Mouse (Mus musculus) erythroblast, adult 5-6 weeks (primary cell): ENCODE results near the gene Mtss1l. TPM values are rescaled to one million over a fixed set of nuclear protein-coding genes. Genes with fewer than 3 reads are reported as not detected.
"Not testable (repeated sequence)": the region's sequence is repeated elsewhere in the genome, so short reads cannot be mapped to it uniquely, and the experiment has no call there.

Experiments used
- ATAC-seq: replicated peaks from 2 replicates; pipeline ENCODE4 v1.8.0; 2016; ENCODE audit warnings: moderate number of reproducible peaks, mild to moderate bottlenecking, moderate TSS enrichment, inconsistent platforms; ENCODE audit not compliant: poor library complexity, low FRiP score, severe bottlenecking
- total RNA-seq, 2 experiments: library from RNA; stranded (forward) in 1 of 2; stranded (reverse) in 1 of 2; fragments of 150-400 nt in 1 of 2; fragments of 200-764, 138-1000 nt in 1 of 2; gene quantifications; 2 replicates each; pipeline versions ENCODE4 v1.2.3 to v1.2.4; 2015 to 2017; ENCODE audit warnings: low replicate concordance in 2 of 2

Gene Mtss1l
- total RNA-seq, 2 experiments from 2014 or later: 0.26 TPM; not detected in 1

- ATAC-seq: no peak
These were observed 51.2 kb downstream of the Mtss1l start for GRCm38 (mm10) chr8:110772452-110772851.

DNA sequence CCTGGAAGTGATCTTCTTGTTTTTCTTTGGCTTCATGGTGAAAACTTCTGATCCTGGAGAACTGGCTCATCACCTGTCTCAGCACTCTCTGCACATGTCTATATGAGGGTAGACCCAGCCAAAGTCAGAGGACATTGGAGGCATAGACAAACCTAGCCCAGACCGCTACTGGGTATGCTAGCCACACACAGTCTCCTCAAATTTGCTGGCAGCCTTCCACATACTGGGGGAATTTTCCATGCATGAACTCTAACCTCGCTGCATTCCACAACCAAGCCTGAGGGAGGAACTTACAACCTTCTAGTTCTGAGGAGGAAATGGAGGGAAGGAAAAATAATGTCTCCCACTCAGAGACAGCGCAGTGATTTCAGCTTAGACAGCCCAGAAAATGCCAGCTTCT, 52.8 kb downstream of the Mtss1l start:
- ATAC-seq: no peak

GRCm38 (mm10) chr8:110774725-110775124, 53.4 kb downstream of the Mtss1l start:
- ATAC-seq: no peak

- ATAC-seq: no peak
These were observed 54.0 kb downstream of the Mtss1l start for GRCm38 (mm10) chr8:110775316-110775715.

- no peak for ATAC-seq
These were observed 54.4 kb downstream of the Mtss1l start for GRCm38 (mm10) chr8:110775721-110776120.

DNA sequence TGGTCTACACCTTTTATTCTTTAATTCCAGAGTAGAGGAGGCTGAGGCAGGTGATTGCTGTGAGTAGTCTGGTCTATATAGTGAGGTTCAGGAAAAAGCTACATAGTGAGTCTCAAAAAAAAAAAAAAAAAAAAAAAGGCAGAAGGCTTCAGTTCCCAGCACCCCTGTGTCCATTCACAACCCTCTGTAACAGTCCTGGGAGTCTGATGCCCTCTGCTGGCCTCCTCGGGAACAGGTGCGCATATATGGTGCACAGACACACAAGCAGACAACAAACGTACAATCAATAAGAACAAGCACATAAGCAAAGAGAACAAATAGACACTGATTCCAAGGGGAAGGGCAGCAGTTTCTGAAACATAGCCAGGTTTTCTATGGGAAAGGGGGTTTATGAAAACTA, 55.1 kb downstream of the Mtss1l start:
- ATAC-seq: no peak

- ATAC-seq: no peak
These were observed 58.8 kb downstream of the Mtss1l start for GRCm38 (mm10) chr8:110779924-110780718.

GRCm38 (mm10) chr8:110785366-110785765, 64.1 kb downstream of the Mtss1l start:
- no peak for ATAC-seq

- not testable (repeated sequence) for ATAC-seq
These were observed 65.2 kb downstream of the Mtss1l start for GRCm38 (mm10) chr8:110786501-110786900.

DNA sequence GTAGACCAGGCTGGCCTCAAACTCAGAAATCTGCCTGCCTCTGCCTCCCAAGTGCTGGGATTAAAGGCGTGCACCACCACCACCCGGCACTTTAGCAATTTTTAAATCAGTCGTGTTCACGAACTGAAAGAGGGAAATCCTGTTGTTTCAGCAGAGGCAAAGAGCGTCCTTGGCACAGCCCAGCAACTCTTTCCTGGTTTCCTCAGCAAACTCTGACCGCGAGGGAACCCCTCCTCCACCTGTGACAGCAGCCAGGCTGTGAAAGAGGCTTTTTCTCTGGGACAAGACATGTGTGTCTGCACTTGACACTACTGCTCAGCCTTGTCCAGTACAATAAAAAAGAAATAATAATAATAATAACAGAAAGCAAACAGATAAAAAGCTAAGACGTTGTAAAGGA, 65.7 kb downstream of the Mtss1l start:
- ATAC-seq: no peak

- no peak for ATAC-seq
These were observed 66.2 kb downstream of the Mtss1l start for GRCm38 (mm10) chr8:110787411-110787954.

DNA sequence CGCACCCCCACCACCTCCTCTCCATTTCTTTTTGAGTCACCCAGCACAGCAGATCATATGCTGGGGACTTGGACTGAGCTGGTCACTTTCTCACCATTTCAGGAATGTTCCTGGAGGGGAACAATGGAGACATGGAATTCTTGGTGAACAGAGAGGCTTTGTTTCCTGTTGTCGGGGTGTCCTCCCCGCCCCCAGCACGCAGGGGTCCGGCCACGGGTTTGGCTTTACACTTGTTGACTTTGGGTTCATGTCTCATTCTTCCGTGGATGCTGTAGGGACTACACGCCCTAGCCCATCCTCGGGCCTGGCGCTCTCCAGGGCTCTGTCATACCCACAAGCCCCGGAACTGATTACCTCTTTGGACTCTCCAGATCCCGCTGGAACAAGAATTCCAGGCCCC, 67.7 kb downstream of the Mtss1l start:
- ATAC-seq: 0 out of 2 replicates have a peak, but pooled peaks have one; percentile 21

GRCm38 (mm10) chr8:110789571-110789970, 68.3 kb downstream of the Mtss1l start:
- ATAC-seq: no peak

GRCm38 (mm10) chr8:110790270-110790669, 69.0 kb downstream of the Mtss1l start:
- ATAC-seq: no peak

Other genes starting within 250 kb of the Mtss1l start
- gene Vac14, start 102.9 kb upstream of the Mtss1l start, total RNA-seq (2015; ENCODE audit: low replicate concordance): 6.1 and 10.9 TPM in 2 replicates
- 4.2 and 5.5 TPM in 2 replicates for gene Vac14, start 102.9 kb upstream of the Mtss1l start, total RNA-seq (2017; ENCODE audit: low replicate concordance)
- not detected in 2 replicates for gene Il34, start 84.4 kb downstream of the Mtss1l start, total RNA-seq (2015; ENCODE audit: low replicate concordance)
- gene Il34, start 84.4 kb downstream of the Mtss1l start, total RNA-seq (2017; ENCODE audit: low replicate concordance): 0.43 TPM in 1 of 2 replicates, not detected in the other
- gene Cog4, start 125.1 kb downstream of the Mtss1l start, total RNA-seq (2015; ENCODE audit: low replicate concordance): 3.6 and 8.1 TPM in 2 replicates
- gene Cog4, start 125.1 kb downstream of the Mtss1l start, total RNA-seq (2017; ENCODE audit: low replicate concordance): 25.8 and 42.4 TPM in 2 replicates
- gene Sf3b3, start 125.3 kb downstream of the Mtss1l start, total RNA-seq (2015; ENCODE audit: low replicate concordance): 28.8 and 50.5 TPM in 2 replicates
- gene Sf3b3, start 125.3 kb downstream of the Mtss1l start, total RNA-seq (2017; ENCODE audit: low replicate concordance): 41.1 and 52.9 TPM in 2 replicates
- 0.58 and 3.3 TPM in 2 replicates for gene Fuk, start 181.0 kb downstream of the Mtss1l start, total RNA-seq (2015; ENCODE audit: low replicate concordance)
- 0.68 and 0.98 TPM in 2 replicates for gene Fuk, start 181.0 kb downstream of the Mtss1l start, total RNA-seq (2017; ENCODE audit: low replicate concordance)
- 60.1 and 66.5 TPM in 2 replicates for gene St3gal2, start 198.4 kb downstream of the Mtss1l start, total RNA-seq (2015; ENCODE audit: low replicate concordance)
- 66.0 and 95.1 TPM in 2 replicates for gene St3gal2, start 198.4 kb downstream of the Mtss1l start, total RNA-seq (2017; ENCODE audit: low replicate concordance)